Mouse (Mus musculus) intestine, embryonic 16.5 days (tissue): Measurements from ENCODE around the gene Nudt8. TPM values are rescaled to one million over a fixed set of nuclear protein-coding genes. Genes with fewer than 3 reads are reported as not detected.

Experiments used
- ATAC-seq: fragments of 200-750 bp; cut with Nextera tagmentation; 2 replicates; pipeline ENCODE4 v1.8.0; 2017; ENCODE audit warnings: moderate TSS enrichment, moderate library complexity
- H3K27ac ChIP-seq: fragments of 300-500 bp; sonication (generic); 2 replicates; pipeline ENCODE4 v1.5.1; 2014; ENCODE audit warnings: mild to moderate bottlenecking, low read length
- H3K27me3 ChIP-seq: fragments of 300-500 bp; sonication (generic); replicated peaks from 2 replicates; pipeline ENCODE4 v1.6.1; 2014; ENCODE audit warnings: low read length, control low read depth, mixed read lengths; ENCODE audit not compliant: control insufficient read depth, insufficient read depth
- H3K36me3 ChIP-seq: fragments of 300-500 bp; sonication (generic); 2 replicates; pipeline ENCODE4 v1.6.1; 2014; ENCODE audit warnings: low read length, control low read depth; ENCODE audit not compliant: control insufficient read depth, insufficient read depth
- H3K4me1 ChIP-seq: fragments of 300-500 bp; sonication (generic); 2 replicates; pipeline ENCODE4 v1.6.1; 2014; ENCODE audit warnings: low read length, control low read depth, mixed read lengths; ENCODE audit not compliant: control insufficient read depth, insufficient read depth
- H3K4me2 ChIP-seq: fragments of 300-500 bp; sonication (generic); 2 replicates; pipeline ENCODE4 v1.6.1; 2014; ENCODE audit warnings: low read depth, low read length, control low read depth
- H3K4me3 ChIP-seq: fragments of 300-500 bp; sonication (generic); 2 replicates; pipeline ENCODE4 v1.5.1; 2014; ENCODE audit warnings: mild to moderate bottlenecking, low read length
- H3K9ac ChIP-seq: fragments of 300-500 bp; sonication (generic); 2 replicates; pipeline ENCODE4 v1.6.1; 2014; ENCODE audit warnings: low read depth, low read length
- H3K9me3 ChIP-seq: fragments of 300-500 bp; sonication (generic); 2 replicates; pipeline ENCODE4 v1.6.1; 2016; ENCODE audit warnings: low read length, control low read depth; ENCODE audit not compliant: control insufficient read depth
- WGBS: fragments of 180-500 bp; shearing (Covaris S2); extraction: QIAGEN DNeasy Blood & Tissue Kit; methylation state at CpG from one replicate; pipeline ENCODE4 v1.1.7; 2014; 5-methylcytosine and 5-hydroxymethylcytosine counted together
- polyA plus RNA-seq: library from polyadenylated mRNA; unstranded; fragments of >200 nt; fragmentation: Nextera tagmentation; extraction: Ambion mirVana; gene quantifications from 2 replicates; pipeline ENCODE4 v1.2.1, GENCODE M21; 2015

Nudt8 gene
- polyA plus RNA-seq, 1 experiment from 2014 or later = 40.9 TPM

GRCm38 (mm10) chr19:3992416-3992815, 8.0 kb upstream of the Nudt8 start, which contains the start of gene Tbx10:
Tbx10 (plus strand) TSS chr19:3992752.
- WGBS = 64% methylated on average over 5 of the region's 5 CpGs
- no peak for ATAC-seq
- Histone ChIP-seq H3K36me3 (no peaks in the 10 kb centered on the region; the same call in 1 of the 2 replicates), H3K4me1 (peaks cover 6% of the 10 kb centered on the region), H3K4me2 (no peak within 1 kb of the TSS), H3K9me3 (no peaks in the 10 kb centered on the region), H3K27me3 (no peaks in the 10 kb centered on the region), H3K27ac (no peak within 1 kb of the TSS), H3K9ac (peak within 1 kb of the TSS; percentile 38; the same call in 1 of the 2 replicates), H3K4me3 (no peak within 1 kb of the TSS)

GRCm38 (mm10) chr19:3994932-3995331, 5.4 kb upstream of the Nudt8 start:
- Histone ChIP-seq H3K27me3 (no peaks in the 10 kb centered on the region), H3K4me1 (peaks cover 12% of the 10 kb centered on the region), H3K9ac (no peak overlapping the region), H3K27ac (no peak overlapping the region), H3K9me3 (no peaks in the 10 kb centered on the region), H3K4me2 (no peak overlapping the region), H3K4me3 (no peak overlapping the region), H3K36me3 (no peaks in the 10 kb centered on the region)
- no peak for ATAC-seq
- WGBS = 62% methylated on average over 6 of the region's 6 CpGs

GRCm38 (mm10) chr19:3995505-3995904, 4.9 kb upstream of the Nudt8 start:
- Histone ChIP-seq H3K9ac (no peak overlapping the region), H3K27me3 (no peaks in the 10 kb centered on the region), H3K4me1 (peaks cover 12% of the 10 kb centered on the region), H3K9me3 (no peaks in the 10 kb centered on the region), H3K4me3 (no peak overlapping the region), H3K4me2 (no peak overlapping the region), H3K36me3 (no peaks in the 10 kb centered on the region), H3K27ac (no peak overlapping the region)
- WGBS = 71% methylated on average over 3 of the region's 3 CpGs
- no peak for ATAC-seq

- Histone ChIP-seq H3K4me2 (no peak overlapping the region), H3K27ac (no peak overlapping the region), H3K9me3 (no peaks in the 10 kb centered on the region), H3K36me3 (no peaks in the 10 kb centered on the region), H3K27me3 (no peaks in the 10 kb centered on the region), H3K4me3 (no peak overlapping the region), H3K4me1 (peaks cover 14% of the 10 kb centered on the region), H3K9ac (no peak overlapping the region)
- ATAC-seq = no peak
- WGBS = 76% methylated on average over 7 of the region's 7 CpGs
These were observed 4.3 kb upstream of the Nudt8 start for GRCm38 (mm10) chr19:3996106-3996505.

DNA sequence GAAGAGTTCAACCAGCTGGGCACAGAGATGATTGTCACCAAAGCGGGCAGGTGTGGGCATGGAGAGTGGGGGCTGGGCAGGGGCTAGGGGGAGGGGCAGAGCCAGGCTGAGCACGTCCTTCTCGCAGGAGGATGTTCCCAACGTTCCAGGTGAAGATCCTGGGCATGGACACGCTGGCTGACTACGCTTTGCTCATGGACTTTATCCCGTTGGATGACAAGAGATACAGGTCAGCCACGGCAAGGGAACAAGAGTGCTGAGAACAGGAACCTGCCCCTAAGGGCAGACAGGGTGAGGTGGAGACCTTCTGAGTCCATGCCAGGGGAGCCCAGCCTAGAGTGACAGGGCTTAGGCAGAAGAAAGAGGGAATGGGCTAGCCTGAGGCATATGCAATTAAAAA, 3.6 kb upstream of the Nudt8 start:
- H3K9ac ChIP-seq = no peak overlapping the region
- ATAC-seq = no peak
- H3K4me3 ChIP-seq = no peak overlapping the region
- peaks cover 20% of the 10 kb centered on the region for H3K4me1 ChIP-seq
- H3K9me3 ChIP-seq = no peaks in the 10 kb centered on the region
- no peak overlapping the region for H3K4me2 ChIP-seq
- no peaks in the 10 kb centered on the region for H3K27me3 ChIP-seq
- no peaks in the 10 kb centered on the region for H3K36me3 ChIP-seq
- 82% methylated on average over 8 of the region's 8 CpGs for WGBS
- no peak overlapping the region for H3K27ac ChIP-seq

DNA sequence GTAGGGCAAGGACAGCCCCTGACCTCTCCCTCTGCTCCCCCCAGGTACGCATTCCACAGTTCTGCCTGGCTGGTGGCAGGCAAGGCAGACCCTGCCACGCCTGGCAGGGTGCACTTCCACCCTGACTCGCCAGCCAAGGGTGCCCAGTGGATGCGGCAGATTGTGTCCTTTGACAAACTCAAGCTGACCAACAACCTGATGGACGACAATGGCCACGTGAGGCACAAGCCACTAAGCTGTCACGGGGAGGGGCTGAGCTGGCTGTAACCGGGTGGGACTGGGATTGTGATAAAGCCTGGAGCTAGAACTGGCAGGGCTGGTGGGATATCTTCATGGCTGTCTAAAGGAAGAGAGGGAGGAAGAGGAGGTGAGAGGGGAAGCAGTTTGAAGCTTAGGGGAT, 3.1 kb upstream of the Nudt8 start:
- Histone ChIP-seq H3K9me3 (no peaks in the 10 kb centered on the region), H3K4me1 (peaks cover 25% of the 10 kb centered on the region), H3K4me2 (no peak overlapping the region), H3K9ac (0 out of 2 replicates have a peak overlapping the region, but pooled peaks have one; percentile 19), H3K27me3 (no peaks in the 10 kb centered on the region), H3K36me3 (no peaks in the 10 kb centered on the region), H3K27ac (no peak overlapping the region), H3K4me3 (no peak overlapping the region)
- no peak for ATAC-seq
- WGBS = 48% methylated on average over 8 of the region's 8 CpGs

- 76% methylated on average over 8 of the region's 8 CpGs for WGBS
- no peaks in the 10 kb centered on the region for H3K9me3 ChIP-seq
- no peak overlapping the region for H3K9ac ChIP-seq
- no peaks in the 10 kb centered on the region for H3K36me3 ChIP-seq
- no peak overlapping the region for H3K4me3 ChIP-seq
- H3K27ac ChIP-seq = no peak overlapping the region
- H3K4me2 ChIP-seq = no peak overlapping the region
- H3K27me3 ChIP-seq = no peaks in the 10 kb centered on the region
- H3K4me1 ChIP-seq = peaks cover 23% of the 10 kb centered on the region
- ATAC-seq = no peak
These were observed 2.0 kb upstream of the Nudt8 start for GRCm38 (mm10) chr19:3998335-3998734.

- no peak for ATAC-seq
- Histone ChIP-seq H3K9me3 (no peaks in the 10 kb centered on the region), H3K27me3 (no peaks in the 10 kb centered on the region), H3K36me3 (no peaks in the 10 kb centered on the region), H3K27ac (no peak overlapping the region), H3K4me3 (no peak overlapping the region), H3K4me2 (peak overlapping the region; percentile 96), H3K4me1 (peaks cover 23% of the 10 kb centered on the region), H3K9ac (peak overlapping the region; percentile 95)
- WGBS = 83% methylated on average over 9 of the region's 9 CpGs
These were observed 1.2 kb upstream of the Nudt8 start for GRCm38 (mm10) chr19:3999121-3999730.

DNA sequence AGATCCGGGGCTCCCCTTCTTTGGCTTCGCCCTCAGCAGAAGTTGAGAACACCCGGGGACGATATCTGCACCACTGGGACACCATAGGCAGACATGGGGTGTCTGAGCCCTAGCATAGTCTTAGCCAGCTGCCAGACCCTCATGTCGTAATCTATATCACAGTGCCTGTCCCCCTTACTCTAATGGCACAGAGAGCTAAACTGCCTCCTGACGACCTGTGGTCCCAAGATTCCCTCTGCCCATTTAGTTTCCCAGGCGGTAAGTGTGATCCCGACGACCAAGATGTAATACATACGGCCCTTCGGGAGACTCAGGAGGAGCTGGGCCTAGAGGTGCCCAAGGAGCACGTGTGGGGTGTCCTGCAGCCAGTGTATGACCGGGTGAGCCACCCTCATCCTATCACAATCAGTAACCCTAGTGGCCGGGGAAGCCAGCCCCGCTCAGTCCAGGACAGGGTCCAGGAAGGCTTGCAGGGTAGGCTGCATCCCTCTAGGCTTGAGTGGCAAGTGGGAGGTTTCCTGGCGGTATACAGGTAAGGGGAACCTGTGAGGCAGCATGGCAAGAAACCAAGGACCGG, 657 bp downstream of the Nudt8 start:
- ATAC-seq = peak; percentile 11
- no peaks in the 10 kb centered on the region for H3K9me3 ChIP-seq
- no peaks in the 10 kb centered on the region for H3K36me3 ChIP-seq
- H3K4me2 ChIP-seq = peak overlapping the region; percentile 96
- peak overlapping the region; percentile 85 for H3K4me3 ChIP-seq
- peak overlapping the region; percentile 99 for H3K27ac ChIP-seq
- no peaks in the 10 kb centered on the region for H3K27me3 ChIP-seq
- peak overlapping the region; percentile 95 for H3K9ac ChIP-seq
- 16% methylated on average over 17 of the region's 17 CpGs for WGBS
- peaks cover 23% of the 10 kb centered on the region for H3K4me1 ChIP-seq
